Mouse (Mus musculus) lung, postnatal 36 days (tissue): ENCODE data around the gene Ntng2.

Experiments used
- DNase-seq: peaks from one replicate; pipeline ENCODE4 v3.0.0; 2022; ENCODE audit warnings: mixed read lengths

The Ntng2 gene

GRCm38 (mm10) chr2:29252599-29253204, at the start of gene Ntng2:
TSS of gene Ntng2 (minus strand) at chr2:29253005.
- peak; percentile 78 for DNase-seq

- DNase-seq, result peak; percentile 21
These were observed 42.8 kb upstream of the Ntng2 start for GRCm38 (mm10) chr2:29295557-29295956.

GRCm38 (mm10) chr2:29287651-29288050, 34.8 kb upstream of the Ntng2 start:
- DNase-seq, result no peak

GRCm38 (mm10) chr2:29277703-29278121, 24.9 kb upstream of the Ntng2 start:
- no peak for DNase-seq

- peak; percentile 21 for DNase-seq
These were observed 19.2 kb upstream of the Ntng2 start for GRCm38 (mm10) chr2:29271803-29272518.

- no peak for DNase-seq
These were observed 18.3 kb upstream of the Ntng2 start for GRCm38 (mm10) chr2:29271098-29271497.

GRCm38 (mm10) chr2:29266810-29267209, 14.0 kb upstream of the Ntng2 start:
- DNase-seq, result no peak

GRCm38 (mm10) chr2:29262436-29262915, 9.7 kb upstream of the Ntng2 start:
- no peak for DNase-seq

- DNase-seq, result no peak
These were observed 8.3 kb upstream of the Ntng2 start for GRCm38 (mm10) chr2:29261126-29261525.

GRCm38 (mm10) chr2:29253205-29253865, 530 bp upstream of the Ntng2 start:
- DNase-seq, result peak; percentile 69

GRCm38 (mm10) chr2:29252059-29252598, 676 bp downstream of the Ntng2 start:
- DNase-seq, result peak; percentile 37

GRCm38 (mm10) chr2:29251095-29252058, 1.4 kb downstream of the Ntng2 start:
- peak; percentile 25 for DNase-seq

GRCm38 (mm10) chr2:29250263-29251094, 2.3 kb downstream of the Ntng2 start:
- no peak for DNase-seq

- DNase-seq, result no peak
These were observed 3.0 kb downstream of the Ntng2 start for GRCm38 (mm10) chr2:29249852-29250251.

GRCm38 (mm10) chr2:29248551-29248950, 4.3 kb downstream of the Ntng2 start:
- DNase-seq, result peak; percentile 15

- no peak for DNase-seq
These were observed 5.4 kb downstream of the Ntng2 start for GRCm38 (mm10) chr2:29247386-29247785.

GRCm38 (mm10) chr2:29246891-29247290, 5.9 kb downstream of the Ntng2 start:
- DNase-seq, result no peak

GRCm38 (mm10) chr2:29246275-29246674, 6.5 kb downstream of the Ntng2 start:
- DNase-seq, result no peak

- peak; percentile 13 for DNase-seq
These were observed 7.4 kb downstream of the Ntng2 start for GRCm38 (mm10) chr2:29245341-29245779.

GRCm38 (mm10) chr2:29239329-29239728, 13.5 kb downstream of the Ntng2 start:
- no peak for DNase-seq

GRCm38 (mm10) chr2:29237623-29238022, 15.2 kb downstream of the Ntng2 start:
- DNase-seq, result peak; percentile 77
